Mouse (Mus musculus): ENCODE measurements around the gene Pyroxd1. TPM values are rescaled to one million over a fixed set of nuclear protein-coding genes. Genes with fewer than 3 reads are reported as not detected.

The Pyroxd1 gene
- polyA plus RNA-seq, 1 experiment = 4.1 TPM

DNA sequence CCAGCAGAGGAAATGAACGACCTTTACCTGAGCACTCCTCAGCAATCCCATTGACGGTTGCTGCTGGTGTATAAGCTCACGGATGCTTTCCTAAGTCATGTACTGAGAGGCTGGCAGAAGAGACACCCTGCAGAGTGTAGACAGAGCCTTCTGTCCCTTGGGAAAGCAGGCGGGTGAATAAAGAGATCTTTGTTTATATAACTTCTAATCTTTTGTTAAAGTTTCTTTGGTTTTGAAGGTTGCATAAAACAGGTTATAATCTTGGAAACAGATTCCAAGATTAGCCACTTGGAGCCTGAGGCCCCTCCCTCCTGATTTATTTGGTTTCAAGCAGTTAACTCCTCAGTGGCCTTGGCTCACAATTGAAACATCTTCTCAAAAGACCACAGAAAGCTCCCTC, 22.6 kb upstream of the Pyroxd1 start, which contains the start of gene Slco1a5:
Slco1a5 (minus strand) TSS at position 101 of the 400 bp plus-strand sequence.
- no peak within 1 kb of the TSS for H3K4me3 ChIP-seq
- TF ChIP-seq TCF12 (IDR thresholded peaks at IDR 0.05; ENCODE audit: insufficient read depth, poor library complexity, severe bottlenecking) (no peak), MAX (IDR thresholded peaks at IDR 0.05; ENCODE audit: low read depth) (no peak), MYOG (IDR thresholded peaks at IDR 0.05; ENCODE audit: control insufficient read depth in 1 of 3, insufficient read depth in 1 of 3, insufficient read length in 2 of 3, low read depth in 2 of 3) (no peak), E2F4 (IDR thresholded peaks at IDR 0.05; ENCODE audit: insufficient read depth) (no peak), CEBPB (IDR thresholded peaks at IDR 0.05; ENCODE audit: insufficient read depth, poor library complexity, severe bottlenecking) (no peak), MYOD1 (IDR thresholded peaks at IDR 0.05; ENCODE audit: control insufficient read depth in 1 of 3, insufficient read length in 2 of 3, low read depth in 2 of 3) (no peak)

DNA sequence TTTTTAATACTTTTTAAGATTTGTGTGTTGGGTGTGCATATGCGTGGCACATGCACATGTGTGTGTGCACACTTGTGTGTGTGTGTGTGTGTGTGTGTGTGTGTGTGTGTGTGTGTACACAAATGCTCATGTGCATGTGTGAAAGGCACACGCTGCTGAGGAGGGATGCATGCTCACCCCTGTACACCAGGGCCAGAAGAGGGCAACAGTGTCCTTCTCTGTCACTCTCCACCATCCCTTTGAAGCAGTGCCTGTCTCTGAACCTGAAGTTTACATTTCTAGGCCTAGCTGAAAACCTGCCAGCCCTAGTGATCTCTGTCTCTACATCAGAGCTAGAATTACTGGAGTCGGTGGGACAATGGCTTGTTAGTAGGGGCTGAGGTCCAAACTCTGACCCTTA, 18.9 kb upstream of the Pyroxd1 start:
- no peak overlapping the region for H3ac ChIP-seq (ENCODE audit: control insufficient read depth, insufficient read length)
- H3K27me3 ChIP-seq (ENCODE audit: control insufficient read depth, insufficient read depth, insufficient read length) = no peaks in the 10 kb centered on the region
- no peaks in the 10 kb centered on the region for H3K79me2 ChIP-seq (ENCODE audit: control insufficient read depth, insufficient read depth)
- no peaks in the 10 kb centered on the region for H3K36me3 ChIP-seq (ENCODE audit: control insufficient read depth, insufficient read depth)
- no peak overlapping the region for H3K4me2 ChIP-seq (ENCODE audit: low read depth)
- TF ChIP-seq TCF3 (IDR thresholded peaks at IDR 0.05; ENCODE audit: insufficient read length, low read depth) (no peak), E2F4 (IDR thresholded peaks at IDR 0.05; ENCODE audit: insufficient read depth) (no peak), MAX (IDR thresholded peaks at IDR 0.05; ENCODE audit: low read depth) (no peak), MYOG (IDR thresholded peaks at IDR 0.05; ENCODE audit: control insufficient read depth in 1 of 3, insufficient read depth in 1 of 3, insufficient read length in 2 of 3, low read depth in 2 of 3) (no peak), MYOD1 (IDR thresholded peaks at IDR 0.05; ENCODE audit: control insufficient read depth in 1 of 3, insufficient read length in 2 of 3, low read depth in 2 of 3) (no peak)
- no peak overlapping the region for H3K4me3 ChIP-seq

More for the DNA sequence above, 22.6 kb upstream of the Pyroxd1 start, which contains the start of gene Slco1a5:
- Histone ChIP-seq H3K4me2 (ENCODE audit: low read depth) (no peak within 1 kb of the TSS), H3K36me3 (ENCODE audit: control insufficient read depth, insufficient read depth) (no peaks in the 10 kb centered on the region), H3K79me2 (ENCODE audit: control insufficient read depth, insufficient read depth) (no peaks in the 10 kb centered on the region), H3K27me3 (ENCODE audit: control insufficient read depth, insufficient read depth, insufficient read length) (no peaks in the 10 kb centered on the region), H3ac (ENCODE audit: control insufficient read depth, insufficient read length) (no peak within 1 kb of the TSS)

GRCm38 (mm10) chr6:142329201-142329600, 16.3 kb upstream of the Pyroxd1 start:
- no peaks in the 10 kb centered on the region for H3K27me3 ChIP-seq (ENCODE audit: control insufficient read depth, insufficient read depth, insufficient read length)
- no peak overlapping the region for H3K4me2 ChIP-seq (ENCODE audit: low read depth)
- TF ChIP-seq TCF3 (IDR thresholded peaks at IDR 0.05; ENCODE audit: insufficient read length, low read depth) (no peak), TCF12 (IDR thresholded peaks at IDR 0.05; ENCODE audit: insufficient read depth, poor library complexity, severe bottlenecking) (no peak)
- H3K4me3 ChIP-seq = no peak overlapping the region
- H3K79me2 ChIP-seq (ENCODE audit: control insufficient read depth, insufficient read depth) = no peaks in the 10 kb centered on the region
- no peak overlapping the region for H3ac ChIP-seq (ENCODE audit: control insufficient read depth, insufficient read length)
- H3K36me3 ChIP-seq (ENCODE audit: control insufficient read depth, insufficient read depth) = no peaks in the 10 kb centered on the region

DNA sequence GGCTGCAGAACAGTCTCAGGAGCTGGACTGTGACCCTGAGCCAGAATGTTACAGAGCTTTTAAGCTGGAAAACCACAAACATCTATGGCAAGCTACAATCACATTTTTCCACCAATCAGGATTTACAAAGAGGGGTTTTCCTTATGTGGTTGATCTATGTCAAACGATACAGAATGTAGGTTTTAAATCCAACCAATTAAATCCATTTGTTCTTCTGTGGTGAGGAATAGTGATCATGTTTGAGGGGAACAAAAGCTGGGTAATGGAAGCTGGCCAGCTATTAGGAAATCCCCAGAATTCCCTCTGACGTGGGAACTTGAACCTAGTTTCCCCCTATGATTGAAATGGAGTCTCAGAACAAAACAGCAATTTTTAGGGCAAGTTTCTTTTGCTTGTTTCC, 6.5 kb upstream of the Pyroxd1 start:
- H3K27me3 ChIP-seq (ENCODE audit: control insufficient read depth, insufficient read depth, insufficient read length) = no peaks in the 10 kb centered on the region
- peak overlapping the region; percentile 5 for H3K4me2 ChIP-seq (ENCODE audit: low read depth)
- no peaks in the 10 kb centered on the region for H3K79me2 ChIP-seq (ENCODE audit: control insufficient read depth, insufficient read depth)
- no peak overlapping the region for H3ac ChIP-seq (ENCODE audit: control insufficient read depth, insufficient read length)
- TF ChIP-seq REST (IDR thresholded peaks at IDR 0.05; ENCODE audit: insufficient read depth, insufficient read length) (no peak), CEBPB (IDR thresholded peaks at IDR 0.05; ENCODE audit: insufficient read depth, poor library complexity, severe bottlenecking) (0 out of 2 replicates have a peak, but pooled peaks have one; percentile 27), TCF3 (IDR thresholded peaks at IDR 0.05; ENCODE audit: insufficient read length, low read depth) (no peak), TCF12 (IDR thresholded peaks at IDR 0.05; ENCODE audit: insufficient read depth, poor library complexity, severe bottlenecking) (no peak), MAX (IDR thresholded peaks at IDR 0.05; ENCODE audit: low read depth) (no peak), E2F4 (IDR thresholded peaks at IDR 0.05; ENCODE audit: insufficient read depth) (no peak)
- H3K36me3 ChIP-seq (ENCODE audit: control insufficient read depth, insufficient read depth) = no peaks in the 10 kb centered on the region
- no peak overlapping the region for H3K4me3 ChIP-seq

DNA sequence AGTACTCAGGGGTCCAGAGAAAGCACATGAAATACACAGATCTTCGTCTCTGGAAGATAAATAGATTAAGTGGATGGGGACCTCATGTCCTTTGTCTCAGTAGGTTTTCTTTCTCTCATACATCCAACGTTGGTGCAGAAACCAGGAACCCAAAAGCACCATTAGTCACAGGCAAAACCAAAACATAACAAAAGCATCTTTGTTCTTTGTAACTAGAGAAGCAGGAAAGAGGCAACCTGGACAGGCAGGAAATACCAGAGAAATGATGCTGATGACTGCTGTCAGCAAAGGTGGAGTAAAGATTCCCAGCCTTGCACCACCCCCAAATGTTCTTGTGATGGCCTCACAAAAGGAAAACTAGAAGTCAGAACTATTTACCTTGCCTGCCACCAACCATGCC, 5.9 kb upstream of the Pyroxd1 start:
- TF ChIP-seq TCF12 (IDR thresholded peaks at IDR 0.05; ENCODE audit: insufficient read depth, poor library complexity, severe bottlenecking) (no peak), POLR2AphosphoS2 (IDR thresholded peaks at IDR 0.05; ENCODE audit: insufficient read length, low read depth) (no peak), MAX (IDR thresholded peaks at IDR 0.05; ENCODE audit: low read depth) (no peak), CEBPB (IDR thresholded peaks at IDR 0.05; ENCODE audit: insufficient read depth, poor library complexity, severe bottlenecking) (no peak), TCF3 (IDR thresholded peaks at IDR 0.05; ENCODE audit: insufficient read length, low read depth) (no peak), MYOG (IDR thresholded peaks at IDR 0.05; ENCODE audit: control insufficient read depth in 1 of 3, insufficient read depth in 1 of 3, insufficient read length in 2 of 3, low read depth in 2 of 3) (no peak), E2F4 (IDR thresholded peaks at IDR 0.05; ENCODE audit: insufficient read depth) (no peak), USF1 (IDR thresholded peaks at IDR 0.05; ENCODE audit: low read depth) (no peak), REST (IDR thresholded peaks at IDR 0.05; ENCODE audit: insufficient read depth, insufficient read length) (no peak), POLR2A (IDR thresholded peaks at IDR 0.05; ENCODE audit: insufficient read length, low read depth) (no peak), SRF (IDR thresholded peaks at IDR 0.05; ENCODE audit: control insufficient read depth, insufficient read length, low read depth) (no peak), MYOD1 (IDR thresholded peaks at IDR 0.05; ENCODE audit: control insufficient read depth in 1 of 3, insufficient read length in 2 of 3, low read depth in 2 of 3) (no peak)
- Histone ChIP-seq H3K36me3 (ENCODE audit: control insufficient read depth, insufficient read depth) (no peaks in the 10 kb centered on the region), H3ac (ENCODE audit: control insufficient read depth, insufficient read length) (no peak overlapping the region), H3K4me2 (ENCODE audit: low read depth) (peak overlapping the region; percentile 5), H3K4me3 (no peak overlapping the region), H3K79me2 (ENCODE audit: control insufficient read depth, insufficient read depth) (no peaks in the 10 kb centered on the region), H3K27me3 (ENCODE audit: control insufficient read depth, insufficient read depth, insufficient read length) (no peaks in the 10 kb centered on the region)
